Mouse (Mus musculus): ENCODE results near the gene Tasp1. TPM values are rescaled to one million over a fixed set of nuclear protein-coding genes. Genes with fewer than 3 reads are reported as not detected.

Tasp1 gene
- polyA plus RNA-seq, 1 experiment from 2014 or later = 21.1 TPM

Other genes with a start within 250 kb of the Tasp1 start
- gene Gm17374, start 85.2 kb upstream of the Tasp1 start, polyA plus RNA-seq (2014; fragmentation: Nextera tagmentation; extraction: Ambion mirVana) = not detected in 2 replicates
- gene Esf1, start 103.8 kb upstream of the Tasp1 start, polyA plus RNA-seq (2014; fragmentation: Nextera tagmentation; extraction: Ambion mirVana) = 27.9 and 29.0 TPM in 2 replicates
- 35.8 and 38.5 TPM in 2 replicates for gene Ndufaf5, start 103.8 kb upstream of the Tasp1 start, polyA plus RNA-seq (2014; fragmentation: Nextera tagmentation; extraction: Ambion mirVana)